Mouse (Mus musculus) E14TG2a.4 (cell line): ENCODE measurements around the gene Gpr157.

Experiments
- CTCF ChIP-seq: conservative IDR thresholded peaks from 2 replicates; pipeline ENCODE4 v1.5.1; 2014; ENCODE audit warnings: low read length
- NANOG ChIP-seq: IDR thresholded peaks from 2 replicates; pipeline ENCODE4 v1.6.1; 2014; ENCODE audit warnings: borderline replicate concordance, low read length, mixed read lengths

DNA sequence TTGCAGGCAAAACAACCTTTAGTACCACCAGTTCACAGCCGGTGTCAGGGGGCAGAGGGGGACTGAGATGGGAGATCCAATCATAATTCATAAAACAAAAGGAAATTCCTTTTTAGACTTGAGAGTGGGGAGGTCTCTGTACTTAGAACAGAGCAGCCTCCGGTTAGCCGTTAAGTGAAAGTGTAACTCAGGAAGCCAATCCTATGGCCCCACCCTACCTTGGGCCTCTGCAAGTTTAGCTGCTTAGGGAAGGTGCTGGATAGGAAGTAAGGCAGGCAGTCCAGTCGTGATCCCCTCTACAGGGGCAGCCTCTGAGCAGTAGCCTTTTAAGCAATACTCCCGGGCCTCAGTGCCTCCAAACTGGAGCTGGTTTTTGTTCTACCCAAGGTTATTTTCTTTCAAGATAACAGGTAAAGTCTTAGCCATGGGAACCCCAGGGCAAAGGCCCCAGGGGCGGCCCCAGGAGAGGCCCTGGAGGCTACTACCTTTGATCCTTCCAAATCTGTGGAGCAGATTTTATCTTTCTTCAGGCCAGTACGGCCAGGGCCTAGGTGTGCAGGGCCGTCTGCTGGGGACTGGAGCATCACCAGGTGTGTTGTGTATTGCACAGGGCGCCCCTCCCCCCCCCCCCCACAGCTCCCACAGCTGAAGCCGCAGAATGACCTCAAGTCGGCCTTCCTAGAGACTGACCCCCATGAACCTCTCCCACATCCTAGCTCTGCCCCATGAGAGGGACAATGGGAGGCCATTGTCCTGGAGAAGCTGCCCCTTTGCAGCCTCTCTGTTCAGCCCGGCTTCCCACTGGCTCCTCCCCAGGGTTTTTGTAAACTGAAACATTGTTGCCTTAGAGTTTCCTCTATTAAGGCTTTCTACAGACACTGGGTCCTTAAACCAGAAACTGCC is 6.6 kb downstream of the Gpr157 start:
- no peak for TF ChIP-seq CTCF
- TF ChIP-seq NANOG, result no peak
